Mouse (Mus musculus) adrenal gland (tissue): Measurements from ENCODE around the gene Cbfa2t2.

Experiments
- intact Hi-C: fragments of 180-260 bp; cut with DNase I; formaldehyde crosslinking; loops from one replicate; pipeline ENCODE4 v1.15.1; 2025

Cbfa2t2 gene

DNA sequence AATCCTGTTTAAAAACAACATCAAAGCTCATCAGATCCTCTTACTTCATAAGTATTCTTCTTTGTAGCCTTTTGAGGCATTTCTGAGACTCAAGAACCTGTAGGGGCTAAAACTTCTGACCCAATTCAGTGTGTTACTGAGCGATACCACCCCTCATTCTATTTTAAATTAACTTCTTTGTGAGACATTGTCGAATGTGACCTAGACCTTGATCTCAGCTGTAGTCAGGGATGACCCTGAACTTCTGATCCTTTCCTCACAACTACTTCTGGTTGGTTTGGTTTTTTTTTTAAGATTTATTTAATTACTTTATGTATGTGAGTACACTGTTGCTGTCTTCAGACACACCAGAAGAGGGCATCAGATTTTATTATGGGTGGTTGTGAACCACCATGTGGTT, 12.7 kb upstream of the Cbfa2t2 start:
- intact Hi-C loops = no loop called here

DNA sequence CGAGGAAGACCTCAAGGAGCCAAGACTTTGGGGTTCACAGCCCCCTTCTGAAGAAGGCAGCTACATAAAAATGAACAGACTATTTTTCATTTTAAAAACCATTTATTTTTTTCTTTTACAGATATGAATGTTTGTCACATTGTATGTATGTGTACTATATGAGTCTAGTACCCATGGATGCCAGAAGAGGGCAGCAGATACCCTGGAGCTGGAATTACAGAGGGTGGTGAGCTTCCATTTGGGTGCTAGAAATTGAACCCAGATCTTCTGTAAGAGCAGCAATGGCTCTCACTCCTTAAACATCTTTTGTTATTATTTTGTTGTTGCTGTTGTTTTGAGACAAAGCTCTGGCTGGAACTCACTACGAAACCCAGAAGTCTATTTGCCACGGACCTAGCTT, 10.8 kb upstream of the Cbfa2t2 start:
- intact Hi-C loops = no loop called here

DNA sequence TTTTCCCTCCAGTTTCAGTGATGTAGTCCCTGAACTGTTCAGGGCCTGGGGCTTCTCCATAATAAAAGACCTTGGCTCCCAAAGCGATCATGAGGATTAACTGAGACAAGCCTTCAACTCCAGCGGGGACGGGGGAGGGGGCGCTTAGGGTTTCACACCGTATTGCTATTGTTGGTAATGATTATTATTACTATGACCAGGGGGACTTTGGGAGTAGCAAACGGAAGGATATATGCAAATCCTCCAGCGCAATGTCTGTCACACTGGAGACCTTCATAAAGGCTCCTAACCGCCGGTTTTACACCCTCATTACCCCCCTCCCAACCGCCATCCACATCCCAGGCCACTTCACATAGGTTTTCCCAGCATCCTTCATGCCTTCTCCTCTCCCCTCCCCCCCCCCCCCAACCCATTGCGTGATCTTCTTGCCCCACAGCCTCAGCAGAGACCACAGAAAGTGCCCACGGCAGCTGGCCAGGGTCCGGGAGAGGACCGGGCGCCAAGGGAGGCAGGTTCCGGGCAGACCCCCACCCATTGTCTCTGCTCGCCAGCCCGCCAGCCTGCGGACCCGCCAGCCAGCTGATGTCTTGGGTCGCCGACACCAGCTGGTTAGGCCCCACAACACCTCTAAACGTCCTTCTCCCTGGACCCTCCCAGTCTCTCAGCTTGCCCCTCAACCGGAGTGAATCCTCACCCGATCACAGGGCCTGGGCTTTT, 9.9 kb upstream of the Cbfa2t2 start:
- intact Hi-C loops = no loop called here

DNA sequence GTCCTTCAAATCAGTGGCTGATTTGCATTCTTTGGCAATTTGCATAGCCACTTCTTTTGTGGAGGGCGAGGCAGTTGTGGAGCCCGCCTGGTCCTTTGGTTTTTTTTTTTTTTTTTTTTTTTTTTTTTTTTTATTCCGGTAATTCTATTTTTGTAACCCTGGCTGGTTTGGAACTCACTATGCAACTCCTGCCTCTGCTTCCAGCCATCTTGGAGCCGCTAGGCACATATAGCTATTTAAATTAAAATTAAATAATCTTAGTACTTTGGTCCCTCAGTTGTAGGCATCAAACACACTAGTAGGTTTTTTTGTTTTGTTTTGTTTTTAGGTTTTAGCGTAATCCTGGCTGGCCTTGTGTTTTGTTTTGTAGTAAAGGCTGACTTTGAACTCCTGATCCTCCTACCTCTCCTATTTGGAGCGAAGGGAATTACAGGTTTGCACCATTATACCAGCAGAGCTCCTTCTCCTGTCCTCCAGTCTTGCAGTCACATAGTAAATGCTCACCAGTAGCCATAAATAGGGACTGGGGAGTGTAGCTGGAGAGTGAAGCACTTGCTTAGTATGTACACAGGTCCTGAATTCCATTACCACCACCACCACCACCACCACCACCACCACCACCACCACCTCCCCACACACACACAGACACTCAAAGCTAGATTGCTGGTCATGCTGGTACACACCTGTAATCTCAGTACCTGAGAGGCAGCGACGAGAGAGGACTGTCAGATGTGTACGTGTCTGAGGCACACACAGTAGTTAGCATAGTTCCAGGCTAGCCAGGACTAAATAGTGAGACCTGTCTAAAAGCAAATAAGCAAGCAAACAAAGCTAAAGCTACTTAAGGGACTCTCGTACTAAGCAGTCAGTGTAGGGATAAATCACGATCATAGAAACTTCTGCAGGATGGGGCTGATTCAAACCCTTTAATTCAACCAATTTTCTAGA, 9.1 kb upstream of the Cbfa2t2 start:
- intact Hi-C loops = no loop called here

DNA sequence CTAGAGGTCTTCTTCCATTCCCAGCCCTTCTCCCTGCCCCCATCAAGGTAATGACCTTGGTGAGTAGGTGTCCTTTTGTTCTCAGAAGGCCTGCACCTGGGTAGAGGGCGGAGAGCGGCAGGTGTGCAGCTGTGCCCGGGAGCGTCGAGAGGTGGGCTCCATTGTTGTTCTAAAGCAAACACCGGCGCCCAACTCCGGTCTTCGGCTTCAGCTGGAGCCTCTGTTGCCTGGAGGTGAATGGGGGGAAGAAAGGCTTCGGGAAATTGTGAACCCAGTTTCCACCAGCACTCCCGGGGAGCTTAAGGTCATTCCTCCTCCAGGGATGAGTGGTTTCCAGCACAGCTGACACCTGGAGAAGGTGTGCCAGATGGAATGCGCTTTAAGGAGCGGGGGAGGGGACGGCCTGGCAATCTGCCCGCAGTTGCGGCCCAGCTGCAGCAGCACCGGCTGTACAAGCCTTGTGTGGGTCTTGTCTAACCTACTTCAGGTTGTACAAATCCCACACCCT, 8.4 kb upstream of the Cbfa2t2 start:
- intact Hi-C loops = no loop called here

DNA sequence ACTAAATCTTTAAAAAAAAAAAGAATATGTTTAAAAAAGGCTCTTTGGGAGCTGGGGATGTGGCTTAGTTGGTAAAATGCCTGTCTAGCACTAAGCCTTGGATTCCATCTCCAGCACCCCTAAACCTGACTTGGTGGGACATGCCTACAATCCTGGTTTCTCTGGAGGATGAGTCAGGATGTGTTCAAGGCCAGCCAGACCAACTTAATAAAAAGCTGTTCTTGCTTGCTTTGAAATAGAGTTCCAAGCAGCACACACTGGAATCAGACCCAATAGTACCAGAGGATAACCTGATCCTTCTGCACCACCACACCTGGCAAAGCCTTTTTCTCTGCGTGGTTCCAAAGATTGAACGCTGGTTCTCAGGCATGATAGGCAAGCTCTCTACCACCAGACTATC, 5.7 kb upstream of the Cbfa2t2 start:
- intact Hi-C loops = no loop called here

DNA sequence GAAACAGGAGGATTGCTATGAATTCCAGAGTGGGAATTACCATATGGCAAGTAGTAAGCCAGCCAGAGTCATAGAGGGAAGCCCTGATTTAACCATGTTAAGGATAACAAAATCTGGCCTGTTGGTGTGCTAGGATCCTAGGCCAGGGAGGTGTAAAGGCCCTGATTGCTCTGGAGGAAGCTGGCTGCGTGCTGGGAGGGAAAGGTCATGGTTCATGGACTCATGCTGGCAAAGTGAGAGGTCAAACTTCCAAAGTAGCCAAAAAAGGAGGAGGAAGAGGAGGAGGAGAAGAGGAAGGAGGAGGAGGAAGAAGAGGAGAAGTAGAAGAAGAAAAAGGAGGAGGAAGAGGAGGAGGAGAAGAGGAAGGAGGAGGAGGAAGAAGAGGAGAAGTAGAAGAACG, 3.6 kb upstream of the Cbfa2t2 start:
- intact Hi-C loops = no loop called here

DNA sequence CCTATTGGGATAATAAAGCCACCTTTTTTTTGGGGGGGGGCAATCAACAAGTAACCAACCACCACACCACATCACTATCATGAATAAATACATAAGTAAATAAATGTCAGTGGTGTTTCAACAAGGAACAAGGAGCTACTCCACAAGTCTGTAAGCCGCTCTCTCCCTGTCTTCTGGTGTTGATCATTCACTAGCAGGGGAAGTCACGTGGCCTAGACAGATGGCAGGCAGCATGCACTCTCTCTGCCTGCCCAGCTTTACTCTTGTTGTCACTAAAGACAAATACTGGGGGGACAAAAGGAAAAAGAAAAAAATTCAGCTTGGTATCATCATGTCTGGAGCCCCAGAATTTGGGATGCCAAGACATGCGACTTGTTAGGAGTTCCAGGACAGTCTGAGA, 2.9 kb upstream of the Cbfa2t2 start:
- intact Hi-C loops = no loop called here

DNA sequence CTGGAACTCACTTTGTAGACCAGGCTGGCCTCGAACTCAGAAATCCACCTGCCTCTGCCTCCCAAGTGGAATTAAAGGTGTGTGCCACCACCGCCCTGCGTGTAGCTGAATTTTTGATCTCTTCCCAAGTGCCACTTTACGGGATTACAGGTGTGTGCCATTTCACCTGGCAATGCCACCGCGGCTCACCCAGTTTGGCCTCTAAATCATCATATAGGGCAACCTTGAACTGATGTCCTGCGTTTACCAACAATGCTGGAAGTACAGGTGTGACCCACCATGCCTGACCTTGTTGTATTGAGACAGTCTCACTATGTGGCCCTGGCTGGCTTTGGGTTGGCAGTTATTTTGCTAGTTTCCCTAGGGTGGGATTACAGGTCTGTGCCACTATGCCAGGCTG, 1.6 kb upstream of the Cbfa2t2 start:
- intact Hi-C loops = no loop called here

DNA sequence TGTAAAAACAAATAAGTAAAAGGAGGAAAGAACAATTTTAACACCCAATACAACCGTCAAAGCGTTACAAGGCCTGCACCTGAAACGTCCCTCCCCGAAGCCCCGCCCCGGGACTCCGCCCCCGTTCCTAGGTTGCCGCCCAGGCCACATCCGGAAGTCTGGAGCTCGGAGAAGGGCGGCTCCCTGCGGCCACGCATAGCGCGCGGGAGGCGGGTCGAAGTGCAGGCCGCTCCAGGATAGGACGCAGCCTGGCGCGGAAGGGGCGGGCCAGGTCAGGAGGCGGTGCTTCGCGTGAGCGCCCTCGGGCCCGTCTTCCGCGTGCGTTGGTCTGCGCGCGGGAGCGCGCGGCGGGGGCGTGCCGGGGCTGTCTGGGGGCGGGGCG, 214 bp upstream of the Cbfa2t2 start:
- intact Hi-C loops = no loop called here

DNA sequence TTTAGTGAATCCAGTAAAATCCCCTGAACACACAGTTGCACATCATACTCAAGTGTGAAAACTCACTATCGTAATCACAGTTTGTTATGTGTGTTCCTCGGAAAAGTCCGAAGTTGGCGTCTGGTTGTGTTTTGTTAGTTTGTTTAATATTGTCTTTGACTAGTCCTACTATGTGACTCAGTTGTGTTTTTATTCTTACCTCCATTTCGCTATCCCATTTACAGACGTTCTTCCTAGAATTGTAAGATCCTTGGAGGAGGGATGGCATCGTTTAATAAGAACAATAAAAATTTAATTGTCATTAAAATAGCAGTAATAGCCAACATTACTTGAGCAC, 878 bp downstream of the Cbfa2t2 start:
- intact Hi-C loops = no loop called here

DNA sequence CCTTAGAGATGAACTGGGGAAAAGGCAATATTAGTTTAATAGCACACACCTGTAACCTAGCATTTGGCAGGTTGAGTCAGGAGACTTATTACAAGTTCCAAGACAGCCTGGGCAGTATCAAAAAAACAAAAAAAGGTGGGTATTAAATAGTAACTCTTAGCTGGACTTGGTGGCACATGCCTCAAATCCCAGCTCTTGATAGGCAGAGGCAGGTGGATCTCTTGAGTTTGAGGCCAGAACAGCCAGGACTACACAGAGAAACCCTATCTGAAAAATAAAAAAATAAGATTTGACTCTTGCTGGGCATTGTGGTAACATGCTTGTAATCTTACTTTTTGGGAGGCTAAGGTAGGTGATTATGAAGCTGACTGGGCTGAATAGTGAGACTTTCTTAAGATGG, 4.2 kb downstream of the Cbfa2t2 start:
- intact Hi-C loops = no loop called here

DNA sequence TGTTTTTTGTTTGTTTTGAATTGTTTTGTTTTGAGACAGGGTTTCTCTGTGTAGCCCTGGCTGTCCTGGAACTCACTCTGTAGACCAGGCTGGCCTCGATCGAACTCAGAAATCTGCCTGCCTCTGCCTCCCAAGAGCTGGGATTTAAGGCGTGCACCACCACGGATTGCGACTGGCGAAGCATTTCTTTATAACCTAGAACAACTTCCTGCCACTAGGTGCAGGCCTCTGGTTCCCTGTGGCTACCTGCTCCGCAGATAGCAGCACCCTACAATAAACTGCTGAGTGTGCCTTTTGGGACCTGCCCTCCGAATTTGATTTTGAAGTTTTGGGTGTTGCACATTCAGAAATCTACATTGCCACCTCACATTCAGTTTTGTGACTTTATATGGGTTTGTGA, 11.5 kb downstream of the Cbfa2t2 start:
- intact Hi-C loops = no loop called here

DNA sequence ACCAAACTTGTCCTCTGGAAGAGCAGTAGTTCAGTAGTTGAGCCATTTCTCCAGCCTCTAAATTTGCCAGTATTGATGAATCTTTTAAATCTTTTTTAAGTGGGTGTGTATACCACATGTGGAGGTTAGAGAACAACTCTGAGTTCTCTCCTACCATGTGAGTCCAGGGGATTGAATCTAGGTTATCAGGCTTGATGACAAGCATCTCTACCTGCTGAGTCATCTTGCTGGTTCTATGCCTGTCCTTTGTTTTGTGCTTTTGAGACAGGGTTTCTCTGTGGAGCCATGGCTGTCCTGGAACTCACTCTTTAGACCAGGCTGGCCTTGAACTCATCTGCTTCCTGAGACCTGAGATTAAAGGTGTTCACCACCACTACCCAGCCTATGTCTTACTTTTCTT, 12.4 kb downstream of the Cbfa2t2 start:
- intact Hi-C loops = no loop called here

DNA sequence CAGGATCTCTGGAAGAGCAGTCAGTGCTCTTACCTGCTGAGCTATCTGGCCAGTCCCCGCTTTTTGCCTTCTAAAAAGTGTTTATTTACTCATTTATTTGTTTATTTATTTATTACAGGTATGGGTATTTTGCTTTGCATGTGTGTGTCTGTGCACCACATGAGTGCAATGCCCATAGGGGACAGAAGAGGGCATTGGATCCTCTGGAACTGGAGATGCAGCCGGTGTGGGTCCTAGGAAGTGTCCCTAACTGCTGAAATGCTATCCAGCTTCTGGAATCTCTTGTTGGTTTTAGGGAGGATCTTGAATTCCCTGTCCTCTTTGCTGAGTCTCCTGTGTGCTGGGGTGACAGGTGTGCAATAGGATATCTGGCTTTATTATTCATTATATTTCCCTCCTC, 16.7 kb downstream of the Cbfa2t2 start:
- intact Hi-C loops = no loop called here

DNA sequence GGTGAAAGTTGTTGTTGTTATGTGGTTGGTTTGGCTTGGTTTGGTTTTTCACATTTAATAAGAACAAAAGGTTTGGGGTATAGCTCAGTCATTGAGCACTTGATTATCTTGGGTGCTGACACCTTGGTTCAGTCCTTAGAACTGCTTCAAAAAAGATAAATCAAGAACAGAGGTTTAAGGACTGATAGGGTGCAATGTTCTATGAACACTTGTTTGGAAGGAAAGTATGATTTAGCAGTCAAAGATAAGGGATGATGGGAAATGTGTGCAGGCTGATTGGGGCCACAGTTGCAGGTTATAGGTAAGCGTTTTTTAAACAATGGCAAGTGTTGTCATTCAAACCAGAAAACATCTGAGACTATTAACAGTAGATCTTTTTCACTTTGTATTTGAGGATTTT, 17.8 kb downstream of the Cbfa2t2 start:
- intact Hi-C loops = no loop called here

DNA sequence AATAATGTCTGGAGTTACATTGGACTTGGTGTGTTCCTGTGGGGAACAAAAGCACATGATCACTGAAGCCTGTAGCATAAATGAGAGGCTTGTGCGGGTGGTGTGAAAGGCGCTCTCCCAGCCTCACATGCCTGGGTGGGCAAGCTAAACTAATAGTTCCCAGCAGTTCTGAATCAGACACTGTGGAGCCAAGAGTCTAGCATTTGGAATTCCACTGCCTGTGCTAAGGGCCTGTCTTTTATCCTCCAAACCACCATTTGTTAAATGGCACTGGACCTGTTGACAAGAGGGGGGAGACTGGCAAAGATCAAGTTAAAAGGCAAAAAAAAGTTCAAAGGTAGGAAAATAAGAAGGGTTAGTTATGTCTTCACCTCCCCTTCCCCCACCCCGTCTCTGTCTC, 18.3 kb downstream of the Cbfa2t2 start:
- intact Hi-C loops = no loop called here

DNA sequence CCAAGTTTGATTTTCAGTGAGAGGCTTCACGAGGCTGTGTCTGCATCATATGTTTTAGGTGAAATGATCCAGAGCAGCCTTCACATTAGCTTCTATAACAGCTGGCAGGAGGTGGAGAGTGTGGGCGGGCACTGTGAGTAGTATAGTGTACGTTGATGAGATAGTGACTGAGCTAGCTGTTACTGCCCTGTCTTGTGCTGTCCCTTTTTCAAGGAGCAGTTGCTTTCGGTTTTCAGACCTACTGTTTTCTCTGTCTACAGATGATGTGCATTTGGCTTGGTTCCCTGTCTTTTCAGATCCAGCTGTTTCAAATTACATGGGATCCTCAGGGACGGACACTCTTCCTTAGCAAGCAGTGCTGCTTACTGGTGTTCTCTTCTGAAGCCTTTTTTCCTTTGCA, 19.5 kb downstream of the Cbfa2t2 start:
- intact Hi-C loops = no loop called here

DNA sequence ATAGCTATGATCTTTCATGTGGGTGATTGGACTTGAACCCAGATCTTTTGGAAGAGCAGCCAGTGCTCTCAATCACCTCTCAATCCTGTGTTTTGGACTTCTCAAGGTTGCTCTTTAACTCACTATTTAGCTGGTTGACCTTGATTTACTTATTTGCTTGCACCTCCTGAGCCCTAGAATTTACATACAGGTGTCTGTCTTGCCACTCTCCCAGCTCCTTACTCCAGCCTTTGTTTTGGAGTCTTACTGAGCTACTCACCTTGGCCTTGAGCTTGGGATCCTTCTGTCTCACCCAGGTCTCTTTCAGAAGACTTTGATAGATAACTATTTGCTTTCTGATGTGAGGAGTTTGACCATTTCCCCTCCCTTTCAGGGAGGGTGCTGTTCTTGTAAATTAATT, 20.3 kb downstream of the Cbfa2t2 start:
- intact Hi-C loops = no loop called here

DNA sequence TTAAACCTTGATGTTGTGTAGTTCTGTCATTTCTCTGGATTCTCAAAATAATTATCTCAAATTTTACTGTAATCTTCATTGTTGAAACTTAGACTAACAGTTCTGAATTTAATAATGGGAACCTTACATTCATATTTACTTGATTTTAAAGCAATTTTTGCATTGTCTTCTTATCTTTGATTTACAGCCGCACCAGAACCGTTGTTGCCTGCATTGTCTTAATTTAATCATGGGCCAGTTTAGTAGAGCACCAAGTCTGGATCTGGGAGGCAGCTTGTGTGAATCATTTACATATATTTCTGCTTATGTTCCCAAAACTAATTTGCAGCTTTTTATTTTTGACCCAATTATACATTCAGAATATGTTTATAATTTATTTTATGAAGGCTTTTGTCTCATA, 23.0 kb downstream of the Cbfa2t2 start:
- intact Hi-C loops = no loop called here

DNA sequence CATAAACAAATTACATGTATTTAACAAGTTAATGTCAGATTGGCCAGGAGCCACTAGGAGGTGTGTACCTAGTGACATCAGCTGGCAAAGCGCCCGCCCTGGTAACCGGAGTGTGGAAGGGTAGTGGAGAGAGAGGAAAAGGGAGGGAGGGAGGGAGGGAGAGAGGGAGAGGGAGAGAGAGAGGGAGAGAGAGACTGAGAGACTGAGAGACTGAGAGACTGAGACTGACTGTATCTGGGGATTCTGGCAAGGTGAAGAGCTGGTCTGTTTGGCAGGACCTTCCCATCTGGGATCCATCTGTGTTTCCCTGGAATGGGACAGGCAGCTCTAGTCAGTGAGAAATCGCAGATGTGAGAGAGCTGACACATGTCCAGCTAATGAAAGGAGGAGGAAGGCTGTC, 23.6 kb downstream of the Cbfa2t2 start:
- intact Hi-C loops = no loop called here

DNA sequence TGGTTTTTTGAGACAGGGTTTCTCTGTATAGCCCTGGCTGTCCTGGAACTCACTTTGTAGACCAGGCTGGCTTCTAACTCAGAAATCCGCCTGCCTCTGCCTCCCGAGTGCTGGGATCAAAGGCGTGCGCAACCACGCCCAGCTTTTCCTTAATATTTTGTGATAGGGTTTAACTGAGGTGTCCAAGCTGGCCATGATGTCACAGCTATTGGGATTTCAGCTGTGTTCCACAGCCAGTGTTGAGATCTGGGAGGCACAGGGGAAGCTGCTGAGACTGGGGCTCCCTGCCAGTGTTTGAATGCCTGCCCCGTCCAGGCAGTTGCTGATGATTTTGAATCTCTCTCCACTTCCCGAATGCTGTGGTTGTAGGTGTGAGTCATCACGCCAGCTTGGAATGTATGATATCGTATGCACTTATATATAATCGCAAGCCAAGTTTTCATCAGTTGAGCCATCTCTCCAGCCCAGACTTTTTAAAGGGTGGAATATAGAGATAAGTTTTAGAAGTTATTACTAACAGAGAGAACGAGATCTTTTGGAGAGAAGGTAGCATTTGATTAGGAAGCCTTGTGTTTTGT, 27.4 kb downstream of the Cbfa2t2 start:
- intact Hi-C loops = no loop called here
